9 mouse cellular contexts compared by ENCODE assay signal in genomic region chr13:51567078-51567395, GRCm38 (mm10). TPM values are rescaled to one million over a fixed set of nuclear protein-coding genes. Genes with fewer than 3 reads are reported as not detected.
DNase-seq lines count a peak whose midpoint lies in the region; ATAC-seq and TF ChIP-seq lines count a peak whose summit lies in the region.
"Had no signal": no experiment of that assay in that cellular context is flagged by ENCODE, and none has a peak within 500 bp of the region (broad histone marks: within the 10 kb centered on the region; RNA-seq: fewer than 3 reads in every experiment).

No protein-coding gene starts in this region.

- no peak for TF ChIP-seq EP300 in lung, postnatal 0 days (IDR thresholded peaks at IDR 0.05)

- no peaks in the 10 kb centered on the region for H3K9me3 ChIP-seq in lung, postnatal 0 days (ENCODE audit: low read length)
- no peaks in the 10 kb centered on the region for H3K9me3 ChIP-seq in intestine, embryonic 15.5 days
- H3K9me3 ChIP-seq in neural tube, embryonic 15.5 days (replicated peaks), result no peaks in the 10 kb centered on the region

- 4% methylated on average over 11 of the region's 42 CpGs for WGBS in lung, postnatal 0 days
- 4% methylated on average over 36 of the region's 42 CpGs for WGBS in intestine, embryonic 15.5 days
- under 1% methylated on average over 42 of the region's 42 CpGs for WGBS in neural tube, embryonic 15.5 days

- peaks cover 45% of the 10 kb centered on the region for H3K27me3 ChIP-seq in lung, postnatal 0 days (replicated peaks; ENCODE audit: insufficient read depth, low read length)
- H3K27me3 ChIP-seq in intestine, embryonic 15.5 days (replicated peaks), result peaks cover 65% of the 10 kb centered on the region
- peaks cover 28% of the 10 kb centered on the region for H3K27me3 ChIP-seq in neural tube, embryonic 15.5 days (replicated peaks)

- H3K4me3 ChIP-seq in lung, postnatal 0 days (ENCODE audit: low read depth, low read length), result peak overlapping the region; percentile 29
- H3K4me3 ChIP-seq in intestine, embryonic 15.5 days (replicated peaks), result peak overlapping the region; percentile 42
- peak overlapping the region; percentile 62 for H3K4me3 ChIP-seq in neural tube, embryonic 15.5 days (replicated peaks)
- H3K4me3 ChIP-seq: megakaryocyte, embryonic 14.5 days had no signal

- no peak overlapping the region for H3K27ac ChIP-seq in lung, postnatal 0 days (ENCODE audit: low read length)
- no peak overlapping the region for H3K27ac ChIP-seq in intestine, embryonic 15.5 days
- H3K27ac ChIP-seq in neural tube, embryonic 15.5 days (replicated peaks), result peak overlapping the region; percentile 45

- peak overlapping the region; percentile 54 for H3K4me2 ChIP-seq in lung, postnatal 0 days (replicated peaks; ENCODE audit: low read depth, low read length)
- H3K4me2 ChIP-seq in intestine, embryonic 15.5 days (replicated peaks), result peak overlapping the region; percentile 93
- H3K4me2 ChIP-seq in neural tube, embryonic 15.5 days, result peak overlapping the region; percentile 98

- no peaks in the 10 kb centered on the region for H3K36me3 ChIP-seq in lung, postnatal 0 days (ENCODE audit: insufficient read depth, low read length)
- no peaks in the 10 kb centered on the region for H3K36me3 ChIP-seq in intestine, embryonic 15.5 days
- no peaks in the 10 kb centered on the region for H3K36me3 ChIP-seq in neural tube, embryonic 15.5 days

- H3K4me1 ChIP-seq in lung, postnatal 0 days (ENCODE audit: insufficient read depth, low read depth, low read length), result no peaks in the 10 kb centered on the region; the same call in 1 of the 2 replicates
- peaks cover 26% of the 10 kb centered on the region for H3K4me1 ChIP-seq in intestine, embryonic 15.5 days (replicated peaks)
- peaks cover 39% of the 10 kb centered on the region for H3K4me1 ChIP-seq in neural tube, embryonic 15.5 days

- no peak for ATAC-seq in lung, postnatal 0 days
- ATAC-seq in intestine, embryonic 15.5 days, result peak; percentile 9; the same call in 1 of the 2 replicates
- ATAC-seq in neural tube, embryonic 15.5 days (ENCODE audit: low FRiP score), result no peak

- TF ChIP-seq CTCF in lung, postnatal 0 days (IDR thresholded peaks at IDR 0.05), result no peak

- peak; percentile 8 for DNase-seq in cerebellum, adult 9-10 months
- DNase-seq in cerebellum, adult 9-11 months, result no peak
- peak; percentile 14 for DNase-seq in lung, postnatal 0 days (ENCODE audit: low spot score)
- no peak for DNase-seq in lung, postnatal 4 days
- no peak for DNase-seq in layer of hippocampus, adult 9-10 months (ENCODE audit: low spot score)
- DNase-seq in ovary, postnatal 36 days (ENCODE audit: low spot score), result no peak

- H3K9ac ChIP-seq in lung, postnatal 0 days (replicated peaks; ENCODE audit: low read depth), result no peak overlapping the region
- peak overlapping the region; percentile 39 for H3K9ac ChIP-seq in intestine, embryonic 15.5 days
- H3K9ac ChIP-seq in neural tube, embryonic 15.5 days (replicated peaks), result peak overlapping the region; percentile 67

RNA-seq across cellular contexts. Expression of gene Shc3, which starts 2.2 kb away (rescaled TPM):
- 0.10 and 0.12 TPM in 2 replicates for polyA plus RNA-seq in lung, postnatal 0 days (2015; fragmentation: Nextera tagmentation; extraction: Ambion mirVana)
- 0.28 and 0.34 TPM in 2 replicates for polyA plus RNA-seq in intestine, embryonic 15.5 days (2015; fragmentation: Nextera tagmentation; extraction: Ambion mirVana)
- polyA plus RNA-seq in neural tube, embryonic 15.5 days (2015; fragmentation: Nextera tagmentation; extraction: Ambion mirVana), result 7.0 and 7.5 TPM in 2 replicates

Comparison
In these comparisons a context has a peak if more than half of its experiments do, and no peak if none do; other contexts are left out.
1. DNase-seq: peak in cerebellum, adult 9-10 months (single experiment) and lung, postnatal 0 days (single experiment); none in cerebellum, adult 9-11 months (single experiment), lung, postnatal 4 days (0 of 2), layer of hippocampus, adult 9-10 months (single experiment) and ovary, postnatal 36 days (single experiment).
2. Peak in every context shown above with its lines, with median percentiles within 50 percentile points of each other: H3K4me2 ChIP-seq and H3K4me3 ChIP-seq.